Mouse (Mus musculus) limb, embryonic 12.5 days (tissue): ENCODE measurements around the gene Coro1a. TPM values are rescaled to one million over a fixed set of nuclear protein-coding genes. Genes with fewer than 3 reads are reported as not detected.

Source experiments
- ATAC-seq: fragments of 200-750 bp; cut with Nextera tagmentation; 2 replicates; pipeline ENCODE4 v1.8.0; 2017; ENCODE audit warnings: low read depth, moderate TSS enrichment; ENCODE audit not compliant: insufficient number of reproducible peaks, insufficient read depth, low FRiP score, low TSS enrichment
- H3K27ac ChIP-seq: fragments of 300-500 bp; sonication (generic); 2 replicates; pipeline ENCODE4 v1.5.1; 2016; ENCODE audit warnings: mild to moderate bottlenecking, moderate library complexity
- H3K27me3 ChIP-seq: fragments of 300-500 bp; sonication (generic); 2 replicates; pipeline ENCODE4 v1.6.1; 2016; ENCODE audit warnings: mild to moderate bottlenecking, moderate library complexity
- H3K36me3 ChIP-seq: fragments of 300-500 bp; sonication (generic); 2 replicates; pipeline ENCODE4 v1.6.1; 2016; ENCODE audit warnings: mild to moderate bottlenecking, moderate library complexity
- H3K4me1 ChIP-seq: fragments of 300-500 bp; sonication (generic); replicated peaks from 2 replicates; pipeline ENCODE4 v1.6.1; 2016
- H3K4me2 ChIP-seq: fragments of 300-500 bp; sonication (generic); 2 replicates; pipeline ENCODE4 v1.6.1; 2016; ENCODE audit warnings: mild to moderate bottlenecking, moderate library complexity
- H3K4me3 ChIP-seq: fragments of 300-500 bp; sonication (generic); replicated peaks from 2 replicates; pipeline ENCODE4 v1.5.1; 2016; ENCODE audit warnings: mild to moderate bottlenecking
- H3K9ac ChIP-seq: fragments of 300-500 bp; sonication (generic); replicated peaks from 2 replicates; pipeline ENCODE4 v1.6.1; 2016; ENCODE audit warnings: mild to moderate bottlenecking, moderate library complexity
- H3K9me3 ChIP-seq: fragments of 300-500 bp; sonication (generic); 2 replicates; pipeline ENCODE4 v1.6.1; 2016; ENCODE audit warnings: mild to moderate bottlenecking, moderate library complexity
- WGBS: fragments of 180-500 bp; shearing (Covaris S2); methylation state at CpG from one replicate; pipeline ENCODE4 v1.1.7; 2016; 5-methylcytosine and 5-hydroxymethylcytosine counted together
- polyA plus RNA-seq: library from polyadenylated mRNA; unstranded; fragments of >200 nt; fragmentation: Nextera tagmentation; extraction: Ambion mirVana; gene quantifications from 2 replicates; pipeline ENCODE4 v1.2.1, GENCODE M21; 2016

Coro1a gene
- polyA plus RNA-seq, 1 experiment from 2014 or later, result 39.1 TPM

- 78% methylated on average over 8 of the region's 8 CpGs for WGBS
- Histone ChIP-seq H3K27me3 (no peaks in the 10 kb centered on the region), H3K9me3 (no peaks in the 10 kb centered on the region), H3K4me2 (no peak overlapping the region), H3K27ac (no peak overlapping the region), H3K36me3 (peaks cover 60% of the 10 kb centered on the region), H3K4me3 (no peak overlapping the region), H3K4me1 (no peaks in the 10 kb centered on the region), H3K9ac (no peak overlapping the region)
- no peak for ATAC-seq
Measured at GRCm38 (mm10) chr7:126663646-126664045, 43.9 kb downstream of the Coro1a start.

- H3K36me3 ChIP-seq, result peaks cover 26% of the 10 kb centered on the region
- H3K9ac ChIP-seq, result no peak overlapping the region
- WGBS, result 82% methylated on average over 3 of the region's 3 CpGs
- no peak for ATAC-seq
- H3K27ac ChIP-seq, result no peak overlapping the region
- H3K27me3 ChIP-seq, result no peaks in the 10 kb centered on the region
- H3K9me3 ChIP-seq, result no peaks in the 10 kb centered on the region
- H3K4me1 ChIP-seq, result no peaks in the 10 kb centered on the region
- no peak overlapping the region for H3K4me2 ChIP-seq
- H3K4me3 ChIP-seq, result no peak overlapping the region
Measured at GRCm38 (mm10) chr7:126659771-126660170, 47.8 kb downstream of the Coro1a start.

GRCm38 (mm10) chr7:126657522-126657921, 50.1 kb downstream of the Coro1a start:
- H3K9me3 ChIP-seq, result no peaks in the 10 kb centered on the region
- ATAC-seq, result no peak
- H3K4me2 ChIP-seq, result no peak overlapping the region
- no peak overlapping the region for H3K4me3 ChIP-seq
- no peak overlapping the region for H3K9ac ChIP-seq
- WGBS, result 90% methylated on average over 1 of the region's 1 CpGs
- no peak overlapping the region for H3K27ac ChIP-seq
- H3K4me1 ChIP-seq, result no peaks in the 10 kb centered on the region
- H3K36me3 ChIP-seq, result peaks cover 4% of the 10 kb centered on the region
- H3K27me3 ChIP-seq, result no peaks in the 10 kb centered on the region

- Histone ChIP-seq H3K9ac (no peak overlapping the region), H3K27me3 (no peaks in the 10 kb centered on the region), H3K4me1 (no peaks in the 10 kb centered on the region), H3K4me2 (no peak overlapping the region), H3K9me3 (no peaks in the 10 kb centered on the region), H3K4me3 (no peak overlapping the region), H3K27ac (no peak overlapping the region), H3K36me3 (no peaks in the 10 kb centered on the region)
- WGBS, result 92% methylated on average over 3 of the region's 3 CpGs
- no peak for ATAC-seq
Measured at GRCm38 (mm10) chr7:126655695-126656094, 51.9 kb downstream of the Coro1a start.

GRCm38 (mm10) chr7:126653991-126654390, 53.6 kb downstream of the Coro1a start:
- 77% methylated on average over 2 of the region's 2 CpGs for WGBS
- no peak overlapping the region for H3K27ac ChIP-seq

GRCm38 (mm10) chr7:126650852-126651251, 56.7 kb downstream of the Coro1a start:
- Histone ChIP-seq H3K36me3 (no peaks in the 10 kb centered on the region), H3K4me3 (no peak overlapping the region), H3K4me2 (no peak overlapping the region), H3K9me3 (no peaks in the 10 kb centered on the region), H3K4me1 (0 out of 2 replicates have a peak, but pooled peaks cover 10% of the 10 kb centered on the region), H3K9ac (no peak overlapping the region), H3K27ac (no peak overlapping the region), H3K27me3 (no peaks in the 10 kb centered on the region)
- 53% methylated on average over 2 of the region's 2 CpGs for WGBS
- no peak for ATAC-seq

More at GRCm38 (mm10) chr7:126653991-126654390, 53.6 kb downstream of the Coro1a start:
- Histone ChIP-seq H3K4me3 (no peak overlapping the region), H3K4me1 (0 out of 2 replicates have a peak, but pooled peaks cover 8% of the 10 kb centered on the region), H3K27me3 (no peaks in the 10 kb centered on the region), H3K9me3 (no peaks in the 10 kb centered on the region), H3K36me3 (no peaks in the 10 kb centered on the region), H3K9ac (no peak overlapping the region), H3K4me2 (no peak overlapping the region)
- ATAC-seq, result no peak

Other genes starting within 250 kb of the Coro1a start
- 52.5 and 54.1 TPM in 2 replicates for gene Atp2a1, start 244.7 kb downstream of the Coro1a start, polyA plus RNA-seq
- 57.8 and 59.9 TPM in 2 replicates for gene Sh2b1, start 232.4 kb downstream of the Coro1a start, polyA plus RNA-seq
- 137 and 140 TPM in 2 replicates for gene Tufm, start 220.4 kb downstream of the Coro1a start, polyA plus RNA-seq
- 59.6 and 65.8 TPM in 2 replicates for gene Atxn2l, start 204.3 kb downstream of the Coro1a start, polyA plus RNA-seq
- 202 and 205 TPM in 2 replicates for gene Eif3c, start 141.4 kb downstream of the Coro1a start, polyA plus RNA-seq
- gene Apobr, start 122.8 kb downstream of the Coro1a start, polyA plus RNA-seq, result 0.56 and 0.90 TPM in 2 replicates
- gene Cln3, start 122.0 kb downstream of the Coro1a start, polyA plus RNA-seq, result 34.0 TPM in 2 replicates
- gene Il27, start 112.8 kb downstream of the Coro1a start, polyA plus RNA-seq, result not detected in 2 replicates
- gene Nupr1, start 76.9 kb downstream of the Coro1a start, polyA plus RNA-seq, result 0.28 TPM in 1 of 2 replicates, not detected in the other
- 47.7 and 49.1 TPM in 2 replicates for gene Sgf29, start 58.5 kb downstream of the Coro1a start, polyA plus RNA-seq
- 0.83 and 1.2 TPM in 2 replicates for gene Sult1a1, start 31.4 kb downstream of the Coro1a start, polyA plus RNA-seq
- 145 and 156 TPM in 2 replicates for gene Bola2, start 12.4 kb downstream of the Coro1a start, polyA plus RNA-seq
- 14.5 and 14.7 TPM in 2 replicates for gene Slx1b, start 12.0 kb downstream of the Coro1a start, polyA plus RNA-seq
- 36.4 and 38.5 TPM in 2 replicates for gene Mapk3, start 51.8 kb upstream of the Coro1a start, polyA plus RNA-seq
- 1.3 and 2.4 TPM in 2 replicates for gene Gdpd3, start 58.5 kb upstream of the Coro1a start, polyA plus RNA-seq
- gene Ypel3, start 69.2 kb upstream of the Coro1a start, polyA plus RNA-seq, result 104 and 126 TPM in 2 replicates
- gene Tbx6, start 73.7 kb upstream of the Coro1a start, polyA plus RNA-seq, result 0.50 and 0.68 TPM in 2 replicates
- gene Ppp4c, start 84.7 kb upstream of the Coro1a start, polyA plus RNA-seq, result 378 and 401 TPM in 2 replicates
- gene Fam57b, start 89.9 kb upstream of the Coro1a start, polyA plus RNA-seq, result 0.19 and 0.33 TPM in 2 replicates
- gene 4930451I11Rik, start 123.9 kb upstream of the Coro1a start, polyA plus RNA-seq, result not detected in 2 replicates
- 1.5 and 2.3 TPM in 2 replicates for gene Doc2a, start 139.6 kb upstream of the Coro1a start, polyA plus RNA-seq
- gene Hirip3, start 154.2 kb upstream of the Coro1a start, polyA plus RNA-seq, result 46.1 and 50.7 TPM in 2 replicates
- gene Ino80e, start 154.6 kb upstream of the Coro1a start, polyA plus RNA-seq, result 93.3 and 101 TPM in 2 replicates
- 58.2 and 60.3 TPM in 2 replicates for gene Taok2, start 176.9 kb upstream of the Coro1a start, polyA plus RNA-seq
- gene Tmem219, start 215.1 kb upstream of the Coro1a start, polyA plus RNA-seq, result 17.7 and 18.0 TPM in 2 replicates
- gene Kctd13, start 221.1 kb upstream of the Coro1a start, polyA plus RNA-seq, result 18.3 and 19.7 TPM in 2 replicates
- 0.17 and 0.30 TPM in 2 replicates for gene Asphd1, start 241.8 kb upstream of the Coro1a start, polyA plus RNA-seq
- 0.14 and 0.35 TPM in 2 replicates for gene Sez6l2, start 242.8 kb upstream of the Coro1a start, polyA plus RNA-seq